Mouse (Mus musculus): ENCODE data around the gene Dapl1.

DNA sequence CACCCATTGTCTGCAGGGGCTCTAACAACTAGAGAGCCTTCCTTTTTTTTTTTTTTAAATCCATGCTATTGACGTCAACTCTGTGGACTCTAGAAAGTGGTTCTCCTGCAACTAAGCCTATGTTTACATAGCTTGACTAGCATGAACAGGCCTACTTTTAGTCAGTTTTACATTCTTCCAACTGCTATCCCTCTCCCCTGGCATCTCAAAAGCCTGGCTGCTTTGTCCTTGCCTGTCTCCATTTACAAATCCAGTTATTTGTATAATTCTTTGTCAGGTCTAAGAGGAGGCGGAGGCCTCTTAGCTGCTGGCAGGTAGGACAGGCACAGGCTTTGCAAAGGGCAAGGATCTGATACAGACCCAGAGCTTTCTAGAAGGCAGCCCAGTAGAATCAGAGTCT is 627 bp downstream of the Dapl1 start:
- TF ChIP-seq POLR2A (IDR thresholded peaks at IDR 0.05; ENCODE audit: insufficient read length, low read depth) (no peak), E2F4 (IDR thresholded peaks at IDR 0.05; ENCODE audit: insufficient read depth) (no peak), REST (IDR thresholded peaks at IDR 0.05; ENCODE audit: insufficient read depth, insufficient read length) (no peak), POLR2AphosphoS2 (IDR thresholded peaks at IDR 0.05; ENCODE audit: insufficient read length, low read depth) (no peak), TCF3 (IDR thresholded peaks at IDR 0.05; ENCODE audit: insufficient read length, low read depth) (no peak), USF1 (IDR thresholded peaks at IDR 0.05; ENCODE audit: low read depth) (no peak)
